Mouse (Mus musculus) liver, embryonic 15.5 days (tissue): ENCODE results near the gene Tyro3. TPM values are rescaled to one million over a fixed set of nuclear protein-coding genes. Genes with fewer than 3 reads are reported as not detected.

Experiments
- ATAC-seq: fragments of 200-750 bp; cut with Nextera tagmentation; 2 replicates; pipeline ENCODE4 v1.8.0; 2017; ENCODE audit warnings: moderate number of reproducible peaks, mild to moderate bottlenecking, moderate library complexity; ENCODE audit not compliant: insufficient read depth
- H3K27ac ChIP-seq: fragments of 300-500 bp; sonication (generic); replicated peaks from 2 replicates; pipeline ENCODE4 v1.5.1; 2015; ENCODE audit warnings: mild to moderate bottlenecking, inconsistent platforms
- H3K27me3 ChIP-seq: fragments of 300-500 bp; sonication (generic); 2 replicates; pipeline ENCODE4 v1.6.1; 2015; ENCODE audit warnings: mild to moderate bottlenecking, inconsistent platforms
- H3K36me3 ChIP-seq: fragments of 300-500 bp; sonication (generic); replicated peaks from 2 replicates; pipeline ENCODE4 v1.6.1; 2015; ENCODE audit warnings: moderate library complexity, mild to moderate bottlenecking, inconsistent platforms
- H3K4me1 ChIP-seq: fragments of 300-500 bp; sonication (generic); replicated peaks from 2 replicates; pipeline ENCODE4 v1.6.1; 2015; ENCODE audit warnings: inconsistent platforms
- H3K4me2 ChIP-seq: fragments of 300-500 bp; sonication (generic); 2 replicates; pipeline ENCODE4 v1.6.1; 2015; ENCODE audit warnings: moderate library complexity, mild to moderate bottlenecking, inconsistent platforms
- H3K4me3 ChIP-seq: fragments of 300-500 bp; sonication (generic); replicated peaks from 2 replicates; pipeline ENCODE4 v1.5.1; 2015; ENCODE audit warnings: mild to moderate bottlenecking, inconsistent platforms
- H3K9ac ChIP-seq: fragments of 300-500 bp; sonication (generic); 2 replicates; pipeline ENCODE4 v1.6.1; 2015; ENCODE audit warnings: moderate library complexity, mild to moderate bottlenecking, inconsistent platforms
- H3K9me3 ChIP-seq: fragments of 300-500 bp; sonication (generic); replicated peaks from 2 replicates; pipeline ENCODE4 v1.6.1; 2016; ENCODE audit warnings: inconsistent platforms
- WGBS: fragments of 180-500 bp; shearing (Covaris S2); methylation state at CpG from one replicate; pipeline ENCODE4 v1.1.7; 2015; ENCODE audit warnings: mixed read lengths; ENCODE audit not compliant: insufficient replicate concordance; 5-methylcytosine and 5-hydroxymethylcytosine counted together
- polyA plus RNA-seq: library from polyadenylated mRNA; unstranded; fragments of >200 nt; fragmentation: Nextera tagmentation; extraction: Ambion mirVana; gene quantifications from 2 replicates; pipeline ENCODE4 v1.2.1, GENCODE M21; 2015

The Tyro3 gene
- polyA plus RNA-seq, 1 experiment from 2014 or later, result 1.1 TPM

- ATAC-seq, result no peak
- H3K9ac ChIP-seq, result no peak overlapping the region
- no peak overlapping the region for H3K4me3 ChIP-seq
- H3K27me3 ChIP-seq, result peaks cover 19% of the 10 kb centered on the region
- H3K36me3 ChIP-seq, result no peaks in the 10 kb centered on the region
- no peak overlapping the region for H3K27ac ChIP-seq
- H3K4me1 ChIP-seq, result peaks cover 17% of the 10 kb centered on the region
- H3K9me3 ChIP-seq, result no peaks in the 10 kb centered on the region
- no peak overlapping the region for H3K4me2 ChIP-seq
- 76% methylated on average over 2 of the region's 2 CpGs for WGBS
Observed at GRCm38 (mm10) chr2:119789996-119790395, 7.5 kb upstream of the Tyro3 start.

GRCm38 (mm10) chr2:119798246-119798927 is 854 bp downstream of the Tyro3 start:
- H3K9ac ChIP-seq, result no peak overlapping the region
- H3K27me3 ChIP-seq, result peaks cover 86% of the 10 kb centered on the region
- H3K4me2 ChIP-seq, result 0 out of 2 replicates have a peak overlapping the region, but pooled peaks have one; percentile 82
- no peak overlapping the region for H3K27ac ChIP-seq
- peaks cover 15% of the 10 kb centered on the region for H3K4me1 ChIP-seq
- H3K36me3 ChIP-seq, result no peaks in the 10 kb centered on the region
- ATAC-seq, result no peak
- no peaks in the 10 kb centered on the region for H3K9me3 ChIP-seq
- 8% methylated on average over 13 of the region's 13 CpGs for WGBS
- H3K4me3 ChIP-seq, result no peak overlapping the region

GRCm38 (mm10) chr2:119799181-119799960 is 1.8 kb downstream of the Tyro3 start:
- WGBS, result under 1% methylated on average over 68 of the region's 89 CpGs
- Histone ChIP-seq H3K4me3 (peak overlapping the region; percentile 58), H3K4me1 (peaks cover 15% of the 10 kb centered on the region), H3K36me3 (no peaks in the 10 kb centered on the region), H3K27ac (no peak overlapping the region), H3K27me3 (peaks cover 94% of the 10 kb centered on the region), H3K9ac (peak overlapping the region; percentile 31), H3K4me2 (peak overlapping the region; percentile 82), H3K9me3 (no peaks in the 10 kb centered on the region)
- ATAC-seq, result peak; percentile 64

GRCm38 (mm10) chr2:119799961-119800550 is 2.5 kb downstream of the Tyro3 start:
- Histone ChIP-seq H3K27me3 (peaks cover 95% of the 10 kb centered on the region), H3K27ac (no peak overlapping the region)
- no peak; the same call in 1 of the 2 replicates for ATAC-seq

GRCm38 (mm10) chr2:119800876-119801846 is 3.6 kb downstream of the Tyro3 start:
- Histone ChIP-seq H3K4me1 (peaks cover 15% of the 10 kb centered on the region), H3K9me3 (no peaks in the 10 kb centered on the region), H3K36me3 (no peaks in the 10 kb centered on the region), H3K27me3 (peaks cover 87% of the 10 kb centered on the region), H3K4me2 (no peak overlapping the region), H3K9ac (no peak overlapping the region), H3K4me3 (no peak overlapping the region), H3K27ac (no peak overlapping the region)
- ATAC-seq, result no peak
- 51% methylated on average over 15 of the region's 15 CpGs for WGBS

More at GRCm38 (mm10) chr2:119799961-119800550, 2.5 kb downstream of the Tyro3 start:
- Histone ChIP-seq H3K36me3 (no peaks in the 10 kb centered on the region), H3K4me3 (peak overlapping the region; percentile 58), H3K9ac (peak overlapping the region; percentile 31), H3K9me3 (no peaks in the 10 kb centered on the region), H3K4me1 (peaks cover 15% of the 10 kb centered on the region), H3K4me2 (peak overlapping the region; percentile 82)
- under 1% methylated on average over 27 of the region's 27 CpGs for WGBS

GRCm38 (mm10) chr2:119802767-119803617 is 5.5 kb downstream of the Tyro3 start:
- Histone ChIP-seq H3K27ac (no peak overlapping the region), H3K4me2 (no peak overlapping the region), H3K9ac (no peak overlapping the region), H3K9me3 (no peaks in the 10 kb centered on the region), H3K36me3 (no peaks in the 10 kb centered on the region), H3K27me3 (peaks cover 73% of the 10 kb centered on the region), H3K4me1 (peaks cover 20% of the 10 kb centered on the region), H3K4me3 (no peak overlapping the region)
- WGBS, result 60% methylated on average over 10 of the region's 10 CpGs
- ATAC-seq, result no peak

GRCm38 (mm10) chr2:119803618-119804274 is 6.2 kb downstream of the Tyro3 start:
- no peak overlapping the region for H3K4me3 ChIP-seq
- no peak for ATAC-seq
- no peaks in the 10 kb centered on the region for H3K9me3 ChIP-seq

GRCm38 (mm10) chr2:119804275-119804628 is 6.7 kb downstream of the Tyro3 start:
- WGBS, result 50% methylated on average over 5 of the region's 5 CpGs
- Histone ChIP-seq H3K4me1 (peaks cover 16% of the 10 kb centered on the region), H3K4me2 (no peak overlapping the region), H3K27ac (no peak overlapping the region), H3K36me3 (no peaks in the 10 kb centered on the region), H3K9me3 (no peaks in the 10 kb centered on the region), H3K4me3 (no peak overlapping the region), H3K27me3 (peaks cover 63% of the 10 kb centered on the region), H3K9ac (no peak overlapping the region)
- ATAC-seq, result no peak

More at GRCm38 (mm10) chr2:119803618-119804274, 6.2 kb downstream of the Tyro3 start:
- H3K4me1 ChIP-seq, result peaks cover 20% of the 10 kb centered on the region
- peaks cover 68% of the 10 kb centered on the region for H3K27me3 ChIP-seq
- no peak overlapping the region for H3K9ac ChIP-seq
- H3K4me2 ChIP-seq, result no peak overlapping the region
- no peak overlapping the region for H3K27ac ChIP-seq
- H3K36me3 ChIP-seq, result no peaks in the 10 kb centered on the region
- 51% methylated on average over 6 of the region's 6 CpGs for WGBS

GRCm38 (mm10) chr2:119804776-119805175 is 7.2 kb downstream of the Tyro3 start:
- 55% methylated on average over 9 of the region's 9 CpGs for WGBS
- Histone ChIP-seq H3K4me3 (no peak overlapping the region), H3K27me3 (peaks cover 61% of the 10 kb centered on the region), H3K27ac (no peak overlapping the region), H3K9me3 (no peaks in the 10 kb centered on the region), H3K9ac (no peak overlapping the region), H3K36me3 (no peaks in the 10 kb centered on the region), H3K4me2 (no peak overlapping the region), H3K4me1 (peaks cover 11% of the 10 kb centered on the region)
- ATAC-seq, result no peak
